Mouse (Mus musculus) neural tube, embryonic 15.5 days (tissue): ENCODE data around the gene Cnksr2. TPM values are rescaled to one million over a fixed set of nuclear protein-coding genes. Genes with fewer than 3 reads are reported as not detected.

Source experiments
- ATAC-seq: fragments of 200-750 bp; cut with Nextera tagmentation; 2 replicates; pipeline ENCODE4 v1.8.0; 2017; ENCODE audit warnings: mild to moderate bottlenecking, moderate TSS enrichment, moderate library complexity; ENCODE audit not compliant: low FRiP score
- H3K27ac ChIP-seq: fragments of 300-500 bp; sonication (generic); replicated peaks from 2 replicates; pipeline ENCODE4 v1.5.1; 2015; ENCODE audit warnings: mild to moderate bottlenecking, inconsistent platforms
- H3K27me3 ChIP-seq: fragments of 300-500 bp; sonication (generic); replicated peaks from 2 replicates; pipeline ENCODE4 v1.6.1; 2015; ENCODE audit warnings: inconsistent platforms
- H3K36me3 ChIP-seq: fragments of 300-500 bp; sonication (generic); 2 replicates; pipeline ENCODE4 v1.6.1; 2015; ENCODE audit warnings: inconsistent platforms
- H3K4me1 ChIP-seq: fragments of 300-500 bp; sonication (generic); 2 replicates; pipeline ENCODE4 v1.6.1; 2015; ENCODE audit warnings: inconsistent platforms
- H3K4me2 ChIP-seq: fragments of 300-500 bp; sonication (generic); 2 replicates; pipeline ENCODE4 v1.6.1; 2015; ENCODE audit warnings: inconsistent platforms, mild to moderate bottlenecking, moderate library complexity
- H3K4me3 ChIP-seq: fragments of 300-500 bp; sonication (generic); replicated peaks from 2 replicates; pipeline ENCODE4 v1.5.1; 2015; ENCODE audit warnings: mild to moderate bottlenecking, inconsistent platforms
- H3K9ac ChIP-seq: fragments of 300-500 bp; sonication (generic); replicated peaks from 2 replicates; pipeline ENCODE4 v1.6.1; 2015; ENCODE audit warnings: mild to moderate bottlenecking, inconsistent platforms
- H3K9me3 ChIP-seq: fragments of 300-500 bp; sonication (generic); replicated peaks from 2 replicates; pipeline ENCODE4 v1.6.1; 2016; ENCODE audit warnings: inconsistent platforms
- WGBS: fragments of 180-500 bp; shearing (Covaris S2); methylation state at CpG from one replicate; pipeline ENCODE4 v1.1.7; 2015; ENCODE audit warnings: mixed read lengths; 5-methylcytosine and 5-hydroxymethylcytosine counted together
- polyA plus RNA-seq: library from polyadenylated mRNA; unstranded; fragments of >200 nt; fragmentation: Nextera tagmentation; extraction: Ambion mirVana; gene quantifications from 2 replicates; pipeline ENCODE4 v1.2.1, GENCODE M21; 2015

Gene Cnksr2
- polyA plus RNA-seq, 1 experiment from 2014 or later, result 7.5 TPM

GRCm38 (mm10) chrX:157818207-157818920 lies 224.7 kb downstream of the Cnksr2 start, which contains the start of gene Klhl34:
Gene Klhl34, plus strand, starts transcription at chrX:157818435.
- no peaks in the 10 kb centered on the region for H3K9me3 ChIP-seq
- peak within 1 kb of the TSS; percentile 56 for H3K4me2 ChIP-seq
- H3K4me3 ChIP-seq, result peak within 1 kb of the TSS; percentile 21
- H3K4me1 ChIP-seq, result peaks cover 7% of the 10 kb centered on the region
- no peak within 1 kb of the TSS for H3K27ac ChIP-seq
- H3K36me3 ChIP-seq, result no peaks in the 10 kb centered on the region
- no peaks in the 10 kb centered on the region for H3K27me3 ChIP-seq
- 41% methylated on average over 28 of the region's 28 CpGs for WGBS
- no peak within 1 kb of the TSS for H3K9ac ChIP-seq
- ATAC-seq, result peak; percentile 32; the same call in 1 of the 2 replicates

- H3K27me3 ChIP-seq, result no peaks in the 10 kb centered on the region
- H3K4me3 ChIP-seq, result peak overlapping the region; percentile 21
- WGBS, result 20% methylated on average over 31 of the region's 31 CpGs
- H3K36me3 ChIP-seq, result no peaks in the 10 kb centered on the region
- H3K9ac ChIP-seq, result no peak overlapping the region
- H3K27ac ChIP-seq, result no peak overlapping the region
- ATAC-seq, result peak; percentile 67
- H3K9me3 ChIP-seq, result no peaks in the 10 kb centered on the region
- peaks cover 7% of the 10 kb centered on the region for H3K4me1 ChIP-seq
- peak overlapping the region; percentile 56 for H3K4me2 ChIP-seq
Observed at GRCm38 (mm10) chrX:157817571-157818206, 225.4 kb downstream of the Cnksr2 start.

- Histone ChIP-seq H3K4me2 (no peak overlapping the region), H3K36me3 (no peaks in the 10 kb centered on the region), H3K27me3 (no peaks in the 10 kb centered on the region), H3K9me3 (no peaks in the 10 kb centered on the region), H3K27ac (no peak overlapping the region), H3K4me3 (no peak overlapping the region), H3K4me1 (no peaks in the 10 kb centered on the region), H3K9ac (no peak overlapping the region)
- 63% methylated on average over 1 of the region's 1 CpGs for WGBS
- no peak for ATAC-seq
Observed at GRCm38 (mm10) chrX:157809721-157810120, 233.4 kb downstream of the Cnksr2 start.

- WGBS, result 93% methylated on average over 2 of the region's 2 CpGs
- no peak for ATAC-seq
- no peaks in the 10 kb centered on the region for H3K9me3 ChIP-seq
- H3K4me2 ChIP-seq, result no peak overlapping the region
- H3K9ac ChIP-seq, result no peak overlapping the region
- H3K4me1 ChIP-seq, result no peaks in the 10 kb centered on the region
- H3K27ac ChIP-seq, result no peak overlapping the region
- no peaks in the 10 kb centered on the region for H3K36me3 ChIP-seq
- no peaks in the 10 kb centered on the region for H3K27me3 ChIP-seq
- H3K4me3 ChIP-seq, result no peak overlapping the region
Observed at GRCm38 (mm10) chrX:157801669-157802068, 241.4 kb downstream of the Cnksr2 start.

Other genes starting within 250 kb of the Cnksr2 start
- gene Klhl34, start 224.9 kb downstream of the Cnksr2 start, polyA plus RNA-seq, result 1.5 and 1.6 TPM in 2 replicates